Mouse (Mus musculus) frontal cortex, postnatal 14 days (tissue): ENCODE measurements around the gene Tbc1d4.
A peak's percentile ranks its signal among the peaks of the same experiment; 100 is the strongest.

Source experiments
- DNase-seq, 2 experiments: peaks; one replicate each; pipeline ENCODE4 v3.0.0; 2022; ENCODE audit warnings: low spot score in 2 of 2

Tbc1d4 gene

DNA sequence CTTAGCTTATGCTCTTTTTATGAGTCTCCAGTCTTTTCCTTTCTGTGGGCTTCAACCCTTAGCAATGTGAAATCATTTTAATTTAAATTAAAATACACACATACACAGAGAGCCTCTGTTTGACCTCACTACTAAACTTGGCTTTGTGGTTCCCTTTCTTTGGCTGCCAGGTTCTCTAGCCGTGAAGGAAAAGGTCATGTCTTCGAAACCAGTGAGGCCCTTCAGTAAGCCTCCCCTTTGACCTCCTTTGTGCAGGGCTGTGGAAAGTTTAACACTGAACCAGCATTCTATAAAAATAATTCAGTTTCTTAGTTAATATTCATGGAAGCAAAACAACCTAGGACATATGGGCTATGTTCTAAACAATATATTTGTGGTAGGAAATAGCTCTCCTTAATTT lies 78.5 kb downstream of the Tbc1d4 start:
- DNase-seq = no peak

DNA sequence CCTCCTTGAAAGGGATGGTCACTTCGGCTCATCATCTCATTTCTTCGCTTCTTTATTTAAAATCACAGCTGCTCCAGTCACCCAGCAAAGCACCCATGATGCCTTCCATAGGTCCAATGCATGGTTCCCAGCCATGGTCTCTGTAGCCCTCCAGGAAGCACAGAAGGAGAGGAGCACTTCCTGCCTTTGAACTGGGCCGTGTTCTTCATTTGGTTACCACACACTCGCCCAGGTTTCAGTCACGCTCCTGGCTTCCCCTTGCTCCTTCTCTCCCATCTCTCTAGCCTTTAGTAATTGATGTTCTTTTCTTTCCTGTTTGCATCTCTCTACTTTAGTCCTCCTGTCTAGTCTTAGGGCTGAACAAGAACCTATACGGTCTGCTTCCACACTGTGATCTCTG lies 79.8 kb downstream of the Tbc1d4 start:
- DNase-seq = no peak

DNA sequence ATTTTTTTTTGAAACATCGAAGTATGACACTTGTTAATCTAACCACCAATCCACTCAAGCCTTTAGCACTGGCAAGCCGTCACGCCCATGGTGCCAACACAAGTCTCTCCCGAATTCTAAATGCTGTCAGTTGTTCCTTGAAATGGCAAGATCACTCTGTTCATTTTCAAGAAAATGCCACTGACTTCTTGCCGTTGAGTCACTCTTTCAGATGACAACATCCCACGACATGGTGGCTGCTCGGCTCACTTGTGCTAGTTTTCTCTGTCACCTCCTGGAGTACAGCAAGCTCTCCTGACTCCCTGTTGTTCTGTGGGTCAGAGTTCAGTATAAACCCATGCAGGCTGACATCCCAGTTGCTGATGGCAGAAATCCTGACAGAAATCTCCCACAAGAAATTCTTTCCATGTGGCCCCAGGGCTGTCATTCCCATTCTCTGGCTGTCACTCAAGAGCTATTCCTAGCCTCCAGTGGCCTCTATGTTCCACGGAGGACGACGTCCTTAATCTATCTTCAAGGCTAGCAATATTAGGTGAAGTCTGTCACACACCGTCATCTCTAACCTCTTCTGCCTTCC lies 81.5 kb downstream of the Tbc1d4 start:
- no peak for DNase-seq

DNA sequence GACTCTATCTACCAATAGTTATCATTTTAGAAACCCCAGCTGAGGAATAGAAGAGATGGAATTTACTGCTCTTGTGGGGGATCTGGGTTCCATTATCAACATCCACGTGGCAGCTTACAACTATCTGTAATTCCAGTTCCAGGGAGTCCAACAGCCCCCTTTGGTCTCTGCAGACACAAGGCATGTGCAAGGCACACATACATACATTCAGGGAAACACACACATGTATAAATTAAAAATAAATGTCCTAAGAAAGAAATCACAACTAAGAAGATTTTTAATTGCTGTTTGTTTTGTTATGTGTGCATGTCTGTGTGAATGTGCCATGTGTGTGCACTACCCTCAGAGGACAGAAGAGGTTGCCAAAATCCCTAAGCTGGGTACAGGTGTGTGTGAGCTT lies 82.5 kb downstream of the Tbc1d4 start:
- DNase-seq = no peak

DNA sequence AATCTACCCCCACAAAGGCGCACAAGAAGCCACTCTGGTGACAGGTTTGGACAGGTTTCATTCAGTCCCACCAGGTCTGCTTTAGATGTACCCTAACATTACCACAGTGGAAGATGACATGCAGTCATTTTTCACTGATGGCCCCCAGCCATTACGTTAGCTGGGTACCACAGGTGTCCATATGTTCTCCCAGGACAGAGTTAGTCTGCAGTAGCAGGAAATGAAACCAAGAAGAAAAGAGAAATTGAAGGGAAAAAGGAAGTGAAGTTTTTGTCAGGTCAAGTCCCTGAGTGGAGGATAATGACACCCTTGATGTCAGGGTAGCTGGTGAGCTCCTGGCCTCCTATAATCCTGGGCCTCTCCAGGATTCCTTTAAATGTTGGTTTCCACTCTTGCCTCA lies 89.0 kb downstream of the Tbc1d4 start:
- no peak for DNase-seq

DNA sequence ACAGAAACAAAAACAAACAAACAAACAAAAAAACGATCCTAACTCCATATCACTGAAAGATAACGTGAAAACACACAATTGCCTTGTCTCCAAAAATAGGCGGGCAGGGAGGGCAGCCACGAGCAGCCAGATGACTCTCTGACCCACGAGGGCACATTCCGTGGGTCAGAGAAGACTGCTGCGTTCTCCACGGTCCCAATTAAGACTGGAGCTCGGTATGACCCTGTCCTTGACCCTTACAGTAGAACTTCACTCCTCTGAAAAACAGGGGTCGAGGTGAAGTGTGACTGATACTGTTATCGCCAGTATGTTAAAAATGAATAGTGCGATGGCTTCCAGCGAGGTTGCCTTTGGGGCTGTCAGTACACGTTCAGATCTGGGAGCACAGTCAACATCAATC lies 90.7 kb downstream of the Tbc1d4 start:
- DNase-seq = no peak

DNA sequence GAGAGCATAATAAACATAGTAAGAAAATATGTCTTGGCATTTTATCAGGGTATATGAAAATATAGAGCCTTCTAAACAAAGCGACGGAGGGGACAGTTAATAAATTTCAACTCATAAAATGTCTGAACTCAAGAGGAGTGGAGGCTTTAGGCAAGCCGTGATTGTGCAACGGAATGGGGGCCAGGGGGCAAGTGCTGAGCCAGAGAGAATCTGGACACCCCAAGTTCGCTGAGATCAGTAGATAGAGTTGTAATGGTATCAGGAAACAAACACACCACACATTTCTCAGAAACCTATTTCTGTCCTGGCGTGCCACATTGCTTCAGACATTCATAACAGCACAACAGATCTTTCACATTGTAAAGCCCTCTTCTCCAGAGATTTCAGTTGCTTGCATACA lies 91.2 kb downstream of the Tbc1d4 start:
- no peak for DNase-seq

DNA sequence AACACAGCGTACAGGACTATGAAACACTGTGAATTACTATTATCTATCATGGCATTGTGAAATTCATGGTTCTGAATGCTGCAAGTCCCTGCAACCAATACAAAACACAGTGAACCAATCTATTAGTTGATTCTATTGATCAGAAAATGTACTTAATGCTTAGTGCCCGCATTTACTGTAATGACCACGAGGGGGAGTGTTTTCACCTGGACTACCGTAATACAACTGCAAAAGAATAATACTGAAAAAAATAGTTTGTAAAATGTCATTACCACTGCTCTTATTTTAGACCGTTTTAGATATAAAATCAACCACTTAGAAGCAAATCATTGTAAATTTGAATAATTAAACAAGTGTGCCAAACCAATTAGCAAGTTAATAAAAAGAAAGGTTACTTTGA lies 91.7 kb downstream of the Tbc1d4 start:
- DNase-seq = no peak

DNA sequence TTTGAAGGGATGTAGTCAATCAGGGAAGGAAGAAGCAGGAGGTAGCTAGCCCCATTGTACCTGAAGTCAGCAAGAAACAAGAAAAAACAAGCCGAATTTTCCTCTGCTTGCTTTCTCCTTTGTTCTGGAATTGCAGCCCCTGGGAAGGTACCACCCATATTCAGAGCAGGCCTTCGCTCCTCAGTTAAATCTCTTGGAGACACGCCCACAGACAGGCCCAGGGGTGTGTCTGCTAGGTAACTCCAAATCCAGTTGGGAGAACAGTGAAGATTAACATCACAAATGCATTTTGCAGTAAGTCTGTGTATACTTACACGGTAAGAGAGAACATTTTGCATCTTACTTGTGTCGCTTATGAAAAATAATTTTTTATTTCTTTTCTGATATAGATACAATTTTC lies 92.1 kb downstream of the Tbc1d4 start:
- no peak for DNase-seq

DNA sequence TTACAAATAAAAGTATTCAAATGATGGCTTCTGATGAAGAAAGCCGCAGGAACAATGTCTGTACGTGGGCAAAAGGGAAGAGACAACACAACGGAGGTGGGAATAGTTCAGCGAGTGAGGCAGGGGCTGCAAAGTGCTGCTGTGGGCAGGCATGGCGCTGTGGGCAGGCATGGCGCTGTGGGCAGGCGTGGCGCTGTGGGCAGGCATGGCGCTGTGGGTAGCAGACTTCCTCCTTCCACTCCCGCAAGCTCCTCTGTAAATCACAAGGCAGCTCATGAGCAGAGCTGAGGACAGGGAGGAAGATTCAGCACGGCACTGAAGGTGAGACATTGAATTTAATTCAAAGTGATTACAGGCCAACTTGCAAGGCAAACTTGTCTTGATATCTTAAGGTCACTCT lies 93.0 kb downstream of the Tbc1d4 start:
- no peak for DNase-seq

DNA sequence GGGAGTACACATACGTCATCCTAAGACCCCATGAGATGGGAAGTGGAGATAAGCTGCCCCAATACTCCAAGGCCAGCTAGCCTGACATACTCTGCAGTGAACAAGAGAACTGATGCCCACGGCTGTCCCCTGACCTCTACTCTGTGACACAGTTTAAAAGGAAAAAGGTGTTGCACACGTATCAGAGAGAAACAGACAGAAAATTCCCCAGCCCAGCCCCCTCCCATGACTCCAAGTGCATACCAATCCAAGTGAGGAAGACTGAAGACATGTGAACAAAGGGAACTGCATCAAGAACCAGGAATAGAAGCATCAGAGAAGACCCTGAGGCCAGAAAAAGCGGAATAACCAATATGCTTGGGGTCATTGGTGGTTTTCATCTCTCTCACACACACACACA lies 93.7 kb downstream of the Tbc1d4 start:
- DNase-seq = no peak

DNA sequence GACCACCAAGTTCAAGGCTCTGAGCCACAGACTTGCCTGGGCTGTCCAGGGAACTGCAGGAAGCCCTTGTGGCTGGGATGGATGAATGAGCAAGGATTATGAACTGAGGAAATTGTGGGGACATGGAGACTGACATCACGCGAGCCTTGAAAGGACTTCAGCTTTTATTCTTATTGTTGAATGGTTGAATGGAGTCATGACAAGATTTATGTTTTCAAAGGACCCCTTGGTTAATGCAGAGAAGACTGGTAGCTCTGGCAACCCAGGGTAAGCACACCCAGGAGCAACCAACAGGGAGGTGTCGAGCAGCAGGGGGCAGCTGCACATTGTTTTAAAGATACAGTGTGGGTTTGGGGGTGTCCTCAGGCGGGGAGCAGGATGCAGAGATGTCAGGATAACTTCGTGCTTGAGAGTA lies 94.4 kb downstream of the Tbc1d4 start:
- DNase-seq = no peak

DNA sequence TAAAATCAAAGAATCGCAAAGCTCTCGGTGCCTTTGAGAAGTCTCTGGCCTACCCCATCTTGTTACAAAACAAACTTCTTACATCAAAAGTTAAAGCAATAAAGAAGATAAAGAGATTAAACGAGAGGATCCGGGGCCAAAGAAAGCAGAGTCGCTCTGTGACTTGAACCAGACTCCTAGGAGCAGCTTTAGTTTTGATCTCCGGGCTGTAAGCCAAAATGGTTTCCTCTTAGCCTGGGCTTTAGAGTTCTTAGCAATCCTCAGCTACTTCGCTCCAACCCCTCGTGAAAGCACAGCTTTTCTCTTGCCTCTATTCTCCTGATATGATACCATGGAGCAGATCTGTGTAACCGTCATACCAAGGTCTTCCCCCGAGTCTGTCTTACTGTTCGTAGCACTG lies 95.8 kb downstream of the Tbc1d4 start:
- no peak for DNase-seq

DNA sequence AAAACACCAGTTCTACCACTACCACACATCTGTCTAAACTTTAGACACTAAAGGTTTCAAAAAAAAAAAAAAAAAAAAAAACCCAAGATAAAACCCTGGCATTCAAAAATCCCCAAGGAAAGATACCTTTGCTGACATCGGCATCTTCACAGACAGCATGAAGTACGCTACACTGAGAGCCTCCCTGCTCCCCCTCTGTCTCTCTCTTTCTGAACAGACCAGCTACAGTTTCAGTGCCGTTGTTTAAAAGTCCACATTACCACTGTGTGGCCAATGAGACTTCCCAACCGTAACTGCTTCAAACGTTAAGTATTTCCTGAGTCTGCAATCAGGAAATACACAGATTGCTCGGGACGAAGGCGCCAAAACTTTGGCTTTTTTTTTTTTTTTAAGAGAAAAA lies 97.6 kb downstream of the Tbc1d4 start:
- no peak for DNase-seq

DNA sequence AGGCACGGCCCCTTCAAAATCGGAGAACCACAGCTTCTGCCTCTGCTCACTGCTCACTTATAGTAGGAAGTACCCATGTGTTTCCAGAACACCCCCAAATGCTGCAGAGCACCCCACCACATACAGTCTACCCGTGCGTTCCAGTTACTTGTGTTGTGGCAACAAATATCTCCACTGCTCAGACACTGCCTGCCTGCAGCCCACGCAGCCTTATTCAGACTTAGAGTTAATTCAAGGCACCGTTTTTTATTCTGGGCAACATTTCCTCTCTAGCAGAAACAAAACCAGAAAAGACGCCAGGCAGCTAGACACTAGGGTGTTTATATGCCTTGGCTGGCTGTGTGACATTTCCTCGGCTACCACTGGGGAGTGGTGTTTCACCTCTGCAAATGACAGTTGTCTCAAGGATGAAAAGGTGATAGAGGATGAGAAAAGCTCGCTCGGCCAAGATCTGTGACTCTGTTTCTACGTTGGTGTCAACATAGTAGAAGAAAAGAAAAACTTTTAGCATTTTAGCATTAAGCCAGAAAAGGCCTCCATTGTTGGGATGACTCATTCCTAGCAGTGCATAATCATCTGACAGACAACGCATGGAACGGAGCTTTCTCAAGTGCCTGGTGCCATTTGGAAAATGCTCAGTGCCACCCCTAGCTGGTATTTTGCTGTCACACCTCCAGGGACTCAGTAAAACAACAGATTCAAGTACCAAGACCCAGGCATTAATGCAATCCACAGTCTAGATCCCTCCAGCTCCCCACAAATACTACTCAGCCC lies 98.3 kb downstream of the Tbc1d4 start:
- peak; percentile 30 to 41 for DNase-seq

DNA sequence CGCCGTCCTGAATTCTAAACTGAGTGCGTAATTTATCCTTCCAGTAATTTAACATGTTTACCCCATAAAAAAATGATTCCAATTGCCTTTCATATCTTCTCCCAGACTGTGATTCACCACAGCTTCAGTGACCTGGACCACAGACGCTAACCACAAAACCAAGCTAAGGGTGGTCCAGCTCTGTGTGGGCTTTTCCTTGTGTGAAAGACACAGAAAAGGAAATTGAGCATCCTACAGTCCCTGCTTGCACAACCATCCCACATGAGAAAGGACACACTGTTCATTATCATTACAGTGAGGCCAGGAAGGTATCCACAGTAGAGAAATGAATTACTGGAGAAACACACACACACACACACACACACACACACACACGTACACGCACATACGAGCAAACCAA lies 99.2 kb downstream of the Tbc1d4 start:
- no peak for DNase-seq

DNA sequence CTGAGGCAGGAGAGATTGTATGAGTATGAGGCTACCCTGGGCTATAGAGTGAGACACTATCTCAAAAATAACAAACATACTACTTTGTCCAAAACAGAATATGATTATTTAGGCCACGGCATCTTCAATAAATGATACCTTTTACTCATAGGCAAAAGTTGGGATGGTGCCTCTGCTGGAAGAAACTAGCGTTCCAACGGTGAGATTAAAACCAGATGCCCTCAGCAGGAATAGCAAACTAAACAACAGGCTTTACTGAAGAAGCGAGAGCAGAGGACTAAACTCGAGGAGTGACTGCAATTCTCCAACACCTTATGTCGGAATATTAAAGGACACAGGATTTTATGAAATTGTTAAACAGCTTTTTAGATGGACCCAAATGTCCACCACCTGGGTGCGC lies 101.0 kb downstream of the Tbc1d4 start:
- no peak for DNase-seq

DNA sequence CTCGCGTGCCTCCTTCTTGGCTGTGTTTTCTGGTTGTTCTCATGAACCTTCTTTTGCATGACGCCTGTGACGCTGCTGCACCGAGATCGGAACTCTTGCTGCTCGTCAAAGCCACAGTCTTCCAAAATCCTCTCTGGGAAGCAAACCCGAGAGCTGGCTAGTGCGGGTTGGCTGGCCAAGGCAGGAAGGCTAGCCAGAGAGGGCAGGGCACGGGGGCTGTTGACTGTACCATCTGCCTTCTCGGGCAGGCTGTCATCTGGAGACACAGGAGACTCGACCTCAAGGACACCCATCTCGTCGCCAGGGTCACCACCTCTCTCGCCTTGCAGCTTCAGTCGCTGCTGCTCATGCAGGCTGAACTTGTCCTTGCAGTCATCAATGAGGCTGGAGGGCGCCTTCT lies 101.8 kb downstream of the Tbc1d4 start:
- no peak for DNase-seq

DNA sequence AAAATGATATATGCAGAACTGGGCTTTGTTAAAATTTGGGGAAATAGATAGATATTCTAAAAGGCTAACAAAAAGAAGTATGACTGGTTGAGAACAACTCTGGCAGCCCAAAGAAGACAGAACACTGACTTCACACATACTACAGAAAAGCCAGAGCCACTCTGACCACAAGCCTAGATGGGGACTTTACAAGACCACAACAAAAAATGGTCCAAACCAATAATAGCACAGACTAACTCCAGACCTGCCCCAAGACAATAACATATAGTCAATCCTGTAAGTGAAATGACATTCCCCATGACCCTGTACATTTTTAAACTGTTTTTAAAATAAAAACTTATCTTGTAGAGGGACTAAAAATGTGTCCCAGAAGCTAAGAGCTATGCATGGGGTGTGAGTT lies 103.2 kb downstream of the Tbc1d4 start:
- DNase-seq = no peak

DNA sequence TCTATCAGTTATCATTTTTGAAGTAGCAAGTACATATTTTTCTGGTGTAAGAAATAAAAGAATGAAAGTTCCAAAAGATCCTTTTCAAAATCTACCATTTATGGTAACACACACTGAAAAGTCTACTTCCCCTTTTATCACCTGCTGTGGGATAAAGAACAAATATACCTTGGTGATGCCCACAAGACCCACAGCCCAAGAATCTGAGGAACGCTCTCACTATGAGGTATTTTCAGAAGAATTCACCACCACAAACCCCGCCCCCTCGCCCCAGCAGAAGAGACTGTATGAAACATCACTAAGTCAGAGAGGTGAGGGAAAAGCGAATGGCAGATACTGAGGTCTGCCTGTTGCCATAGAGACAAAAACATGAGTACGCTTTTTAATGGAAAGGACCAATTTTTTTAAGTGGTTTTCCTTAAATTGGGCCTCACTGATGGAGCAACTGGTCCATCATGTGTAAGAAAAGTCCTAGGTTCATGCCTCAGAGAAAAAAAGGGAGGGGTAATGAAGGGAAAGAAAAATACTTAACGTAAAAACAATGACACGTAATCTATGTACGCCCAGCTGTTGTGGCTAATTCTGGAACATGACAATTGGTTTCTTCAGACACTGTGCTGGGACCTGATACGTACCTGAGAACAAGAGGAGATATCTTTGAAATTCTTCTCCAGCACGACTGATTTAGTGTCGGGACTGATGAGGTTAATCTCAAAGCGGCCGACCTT lies 104.4 kb downstream of the Tbc1d4 start:
- no peak for DNase-seq

DNA sequence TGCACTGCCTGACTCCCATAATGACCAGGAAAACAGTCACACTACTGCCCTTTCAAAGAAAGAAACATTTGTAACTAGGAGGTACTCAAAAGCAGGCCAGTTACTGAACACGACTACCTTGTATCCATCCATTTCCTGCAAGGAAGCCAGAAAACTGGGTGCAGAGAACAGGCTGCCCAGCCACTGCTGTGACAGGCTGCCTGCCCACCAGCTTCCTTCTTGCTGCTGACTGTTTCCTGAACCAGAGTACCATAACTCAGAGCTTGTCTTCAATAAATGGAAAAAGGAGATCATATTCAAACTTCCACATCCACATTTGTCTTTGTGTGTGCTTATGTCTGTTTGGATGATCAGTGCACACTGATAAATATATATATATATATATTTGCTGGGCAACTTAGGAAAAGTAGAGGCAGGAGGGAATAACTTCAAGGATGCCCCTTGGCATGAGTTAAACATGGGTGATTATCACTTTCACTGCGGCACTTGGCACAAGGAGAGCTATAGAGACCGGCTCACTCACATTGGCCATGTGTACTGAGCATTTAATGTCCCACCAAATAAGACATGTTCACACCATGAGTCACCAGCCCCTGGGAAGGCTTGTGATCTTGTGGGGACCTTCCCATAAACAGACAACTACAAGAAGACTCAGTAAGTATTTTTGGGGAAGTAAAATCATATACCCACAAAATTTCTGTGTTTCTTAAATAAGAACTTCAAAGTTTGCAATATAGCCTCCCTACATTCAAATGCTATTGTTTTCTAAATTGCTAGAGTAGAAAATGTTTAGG lies 105.6 kb downstream of the Tbc1d4 start:
- DNase-seq = no peak

DNA sequence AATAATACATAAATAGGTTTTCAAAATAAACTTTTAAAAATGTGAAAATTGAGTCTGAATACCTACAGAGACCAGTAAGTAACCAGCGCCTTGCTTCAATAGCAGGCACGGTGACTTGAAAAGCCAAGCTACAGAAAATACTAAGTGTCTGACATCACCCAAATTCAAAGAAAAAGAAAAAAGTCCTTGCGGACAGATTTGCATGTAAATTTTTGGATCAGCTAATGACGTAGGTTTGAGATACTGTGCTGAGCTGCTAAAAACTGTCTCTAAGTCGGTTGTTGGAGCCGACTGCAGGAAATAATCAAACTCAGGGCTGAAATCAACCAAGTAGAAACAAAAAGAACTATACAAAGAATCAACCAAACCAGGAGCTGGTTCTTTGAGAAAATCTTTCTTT lies 107.1 kb downstream of the Tbc1d4 start:
- no peak for DNase-seq
